7 mouse cellular contexts compared by ENCODE assay signal in the genomic region with DNA sequence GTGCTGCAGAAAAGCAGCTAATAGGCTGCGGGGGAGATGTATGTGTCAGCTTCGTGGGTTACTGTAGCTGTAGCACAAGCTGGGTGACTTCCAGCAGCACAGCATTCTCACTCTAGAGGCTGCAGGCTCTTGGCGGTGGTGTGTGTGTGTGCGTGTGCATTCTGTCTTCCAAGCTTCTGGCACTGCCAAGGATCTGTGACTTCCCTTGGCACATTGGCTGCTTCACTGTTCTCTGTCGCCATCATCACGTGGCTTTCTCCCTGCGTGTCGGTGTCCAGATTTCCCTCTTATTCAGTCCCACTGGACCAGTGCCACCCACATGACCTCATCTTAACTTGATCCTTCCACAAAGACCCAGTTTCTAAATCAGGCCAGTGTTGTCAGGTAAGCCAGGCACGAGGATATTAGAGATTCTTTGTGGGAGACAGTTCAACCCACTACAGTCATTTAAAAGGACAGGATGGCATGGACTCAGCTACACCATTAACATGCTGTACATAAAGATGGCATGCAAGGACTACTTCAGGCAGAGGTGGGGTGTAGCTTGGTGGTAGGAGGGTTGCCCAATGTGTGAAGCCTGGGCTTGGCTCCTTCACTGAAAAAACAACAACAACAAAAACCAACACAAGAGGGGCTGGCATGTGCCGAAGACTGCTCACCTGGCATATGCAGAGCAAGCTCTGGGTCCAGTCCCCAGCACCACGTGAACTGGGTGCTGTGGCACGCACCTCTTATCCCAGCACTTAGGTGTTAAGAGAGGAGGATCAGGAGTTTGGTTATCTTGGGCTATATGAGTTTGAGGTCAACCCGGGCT. TPM values are rescaled to one million over a fixed set of nuclear protein-coding genes. Genes with fewer than 3 reads are reported as not detected.
DNase-seq lines count a peak whose midpoint lies in the region; ATAC-seq lines count a peak whose summit lies in the region.

No protein-coding gene starts in this region.

- peak; percentile 23 for DNase-seq in ovary, postnatal 14 days (ENCODE audit: low spot score)
- DNase-seq in ovary, adult 18-20 months (ENCODE audit: low spot score): no peak
- DNase-seq in cerebellum, adult 18-20 months: peak; percentile 90 to 95
- peak; percentile 19 for DNase-seq in gastrocnemius, postnatal 25 days
- DNase-seq in layer of hippocampus, adult 8-10 months (ENCODE audit: low spot score in 2 of 2): peak; percentile 76 to 85
- DNase-seq in thymus, postnatal 25 days: no peak

- ATAC-seq in megakaryocyte progenitor cell, adult 5-6 weeks (replicated peaks; ENCODE audit: poor library complexity): peak; percentile 25; the same call in 1 of the 2 replicates

RNA-seq across cellular contexts. Expression of a gene that starts 18.4 kb away (rescaled TPM):
- 10 to 100 TPM; 53.8 to 60.9 TPM for total RNA-seq in gastrocnemius, postnatal 25 days (2021)
- total RNA-seq in layer of hippocampus, adult 8-10 months (2022): 100 to 1,000 TPM in 3 of 4 experiments, 10 to 100 TPM in 1; 96.3 to 112 (median 106) TPM
- total RNA-seq in megakaryocyte progenitor cell, adult 5-6 weeks (2015): 102 and 112 TPM in 2 replicates
- total RNA-seq in megakaryocyte progenitor cell, adult 5-6 weeks (2017): 45.9 and 46.0 TPM in 2 replicates

Comparison
In these comparisons a context has a peak if more than half of its experiments do, and no peak if none do; other contexts are left out.
1. DNase-seq: peak in ovary, postnatal 14 days (single experiment), cerebellum, adult 18-20 months (2 of 2), gastrocnemius, postnatal 25 days (single experiment) and layer of hippocampus, adult 8-10 months (2 of 2); none in ovary, adult 18-20 months (single experiment) and thymus, postnatal 25 days (single experiment).